Mouse (Mus musculus): Measurements from ENCODE around the gene Adtrp.

The Adtrp gene

GRCm38 (mm10) chr13:41828296-41828754, 19.2 kb downstream of the Adtrp start:
- DNase-seq: peak; percentile 73 to 89

DNA sequence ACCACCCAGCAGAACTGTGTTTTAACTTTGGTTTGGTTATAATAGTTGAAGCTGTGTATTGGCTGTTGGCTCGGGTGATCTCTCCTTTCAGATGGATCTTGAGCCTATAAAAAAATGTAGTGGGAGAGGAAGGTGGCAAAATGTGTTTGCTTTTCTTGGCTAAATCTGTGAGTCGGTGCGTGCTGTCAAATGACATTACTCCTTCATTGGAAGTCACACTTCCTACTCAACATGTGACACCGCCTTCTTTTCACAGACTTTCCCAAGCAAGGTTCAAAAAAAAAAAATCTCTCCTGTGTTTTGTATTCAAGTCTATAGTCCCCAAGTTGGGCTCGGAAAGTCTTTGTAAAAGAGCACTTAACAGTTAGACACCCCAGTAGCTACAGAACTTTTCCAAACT, 19.9 kb downstream of the Adtrp start:
- DNase-seq: peak; percentile 6 to 7

DNA sequence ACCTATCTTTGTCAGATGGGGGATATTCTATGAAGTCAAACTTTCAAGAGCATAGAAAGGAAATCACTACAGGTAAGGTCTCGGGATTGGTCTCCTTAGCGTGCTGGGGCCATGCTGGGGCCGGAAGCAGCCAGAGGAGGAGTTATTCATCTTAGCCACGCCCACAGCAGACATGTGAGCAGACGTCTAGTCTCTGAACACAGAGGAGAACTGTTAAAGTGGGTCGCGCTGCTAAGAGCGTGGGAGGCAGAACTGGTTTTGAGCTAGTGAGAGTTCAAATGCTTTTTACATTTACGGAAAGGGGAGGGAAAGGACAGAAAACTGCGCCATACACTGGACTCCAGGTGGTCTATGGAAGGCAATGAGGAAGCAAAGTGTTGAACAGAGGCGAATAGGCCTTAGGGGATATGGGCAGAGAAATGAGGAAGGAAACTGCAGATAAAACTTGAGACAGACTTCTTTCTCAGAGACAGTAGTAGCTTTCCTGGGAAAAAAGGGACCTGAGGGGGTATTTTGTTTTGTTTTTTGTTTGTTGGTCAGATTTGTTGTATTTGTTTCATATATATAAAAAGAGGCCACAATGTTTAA, 22.0 kb downstream of the Adtrp start:
- DNase-seq: peak in 1 of 2 experiments; percentile 13

- DNase-seq: no peak
Observed at GRCm38 (mm10) chr13:41823077-41823476, 24.4 kb downstream of the Adtrp start.

DNA sequence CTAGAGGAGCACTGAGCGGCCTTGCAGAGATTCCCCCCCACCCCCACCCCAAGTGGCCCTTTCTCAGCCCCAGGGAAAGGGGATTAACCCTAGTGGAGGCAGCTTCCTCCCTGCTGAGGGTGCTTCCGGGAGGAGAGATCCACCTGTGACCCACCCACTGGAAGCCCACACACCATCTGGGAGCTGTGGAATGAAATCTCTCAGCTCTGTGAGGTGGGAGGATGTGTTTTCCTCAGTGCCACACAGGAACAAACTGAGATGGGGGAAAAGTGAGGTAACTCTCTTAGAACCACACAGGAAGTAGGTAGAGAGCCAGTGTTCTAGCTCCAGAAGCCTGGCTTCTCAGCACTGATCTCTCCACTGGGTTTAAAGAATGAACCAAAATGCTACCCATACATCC, 24.9 kb downstream of the Adtrp start:
- no peak for DNase-seq

DNA sequence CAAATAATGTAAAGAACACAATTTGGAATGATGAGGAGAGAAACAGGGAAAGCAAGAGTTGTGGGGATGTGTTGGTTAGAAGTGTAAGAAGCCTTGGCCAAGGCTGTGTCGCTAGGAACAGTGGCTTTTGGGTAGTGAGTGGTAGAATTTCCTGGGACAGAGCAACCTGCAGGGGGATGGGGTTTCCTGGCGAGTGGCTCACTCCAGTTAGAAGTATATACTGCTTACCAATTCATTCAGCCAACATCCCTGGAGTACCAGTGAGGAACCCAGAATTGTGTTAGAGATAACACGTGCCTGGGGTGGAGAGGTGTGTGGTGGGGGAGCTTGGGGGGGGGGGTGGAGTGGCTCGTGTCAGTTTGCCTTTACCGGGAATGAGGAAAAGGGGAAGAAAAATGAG, 25.4 kb downstream of the Adtrp start:
- DNase-seq: no peak

DNA sequence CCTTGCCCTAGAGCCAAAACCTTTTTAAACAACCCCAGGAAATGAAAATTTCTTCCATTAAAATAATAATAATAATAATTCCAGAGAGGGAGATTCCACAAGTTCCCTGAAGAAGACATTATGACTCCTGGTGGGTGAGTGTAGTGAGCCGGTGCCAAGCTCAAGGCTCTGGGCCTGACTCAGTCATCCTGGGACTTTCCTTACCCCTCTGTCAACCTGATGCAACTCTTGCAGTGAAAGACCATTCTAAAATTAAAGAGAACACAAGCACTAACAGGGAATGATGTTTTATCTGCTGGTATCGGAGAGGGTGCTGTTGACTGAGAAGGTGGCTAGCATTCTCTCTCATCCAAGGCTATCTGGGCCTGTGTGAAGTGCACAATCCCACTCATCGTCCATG, 26.5 kb downstream of the Adtrp start:
- DNase-seq: no peak

DNA sequence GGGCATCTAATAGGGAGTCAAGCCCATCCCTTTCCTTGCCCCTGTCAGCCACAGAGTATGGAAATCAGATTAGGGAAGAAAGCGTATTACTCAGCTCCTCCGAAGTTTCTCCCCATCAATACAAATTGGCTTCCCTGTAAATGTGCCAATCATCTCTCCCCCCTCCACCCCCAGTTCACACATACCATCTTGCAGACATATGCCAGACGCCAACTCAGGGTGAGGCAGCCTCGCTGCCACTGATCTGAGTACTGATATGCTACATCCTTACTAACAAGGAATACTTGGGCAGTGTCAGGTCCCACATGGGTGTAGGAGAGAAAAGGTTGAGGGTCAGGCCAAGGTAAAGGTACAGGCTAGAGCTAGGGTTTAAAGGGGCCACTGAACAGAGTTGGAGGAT, 27.6 kb downstream of the Adtrp start:
- DNase-seq: no peak

DNA sequence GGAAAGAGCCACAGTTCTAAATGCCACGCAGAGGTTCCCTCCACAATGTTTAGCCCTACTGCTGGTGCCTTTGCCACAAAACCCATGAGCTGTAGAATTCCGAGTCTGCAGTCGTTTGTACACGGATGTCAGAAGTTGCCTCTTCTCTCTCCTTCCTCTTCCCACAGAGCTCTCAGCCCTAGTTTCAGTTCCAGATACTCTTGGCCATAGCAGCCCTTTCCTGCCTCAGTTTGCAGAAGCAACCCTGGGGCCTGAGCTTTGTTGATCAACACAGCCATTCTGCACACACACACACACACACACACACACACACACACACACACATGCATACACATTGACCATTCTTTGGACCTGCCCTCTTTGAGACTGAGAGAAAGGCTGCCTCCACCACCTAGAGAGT, 28.0 kb downstream of the Adtrp start:
- DNase-seq: peak in 1 of 2 experiments; percentile 10

GRCm38 (mm10) chr13:41817583-41817982, 29.9 kb downstream of the Adtrp start:
- DNase-seq: peak; percentile 65 to 77

DNA sequence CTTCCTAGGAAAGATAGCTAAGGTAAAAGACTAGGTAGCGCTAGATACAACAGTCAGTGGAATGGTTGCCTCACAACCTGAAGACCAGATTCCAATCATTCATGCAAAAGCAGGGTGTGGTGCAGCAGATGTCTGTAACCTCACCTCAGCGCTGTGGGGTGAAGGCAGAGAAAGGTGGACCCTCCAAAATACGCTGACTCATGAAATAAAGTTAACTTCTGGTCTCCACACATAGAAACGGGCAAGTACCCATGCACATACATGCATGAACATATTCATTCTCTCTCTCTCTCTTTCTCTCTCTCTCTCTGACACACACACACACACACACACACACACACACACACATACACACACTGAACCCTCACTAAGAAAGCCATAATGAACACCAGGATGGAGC, 30.8 kb downstream of the Adtrp start:
- no peak for DNase-seq

GRCm38 (mm10) chr13:41810776-41811175, 36.7 kb downstream of the Adtrp start:
- no peak for DNase-seq

GRCm38 (mm10) chr13:41807815-41808214, 39.7 kb downstream of the Adtrp start:
- no peak for DNase-seq

DNA sequence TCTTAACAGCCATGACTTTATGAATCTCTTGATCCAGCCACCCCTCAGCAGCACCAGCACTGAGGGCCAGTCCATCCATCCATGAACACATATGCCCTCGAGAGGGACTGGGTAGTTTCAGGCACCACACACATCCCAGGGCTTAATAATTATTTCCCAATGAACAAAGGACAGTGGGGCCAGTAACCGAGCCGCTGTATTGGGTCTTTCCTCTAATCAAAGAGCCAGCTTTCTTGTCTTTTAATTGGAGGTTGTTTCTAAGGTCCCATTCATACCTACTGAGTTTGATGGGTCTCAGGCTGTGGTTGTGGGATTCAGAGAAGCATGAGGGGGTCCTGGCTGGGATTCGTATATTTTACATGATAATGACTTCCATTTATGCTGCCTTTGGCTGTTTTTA, 40.2 kb downstream of the Adtrp start:
- no peak for DNase-seq

GRCm38 (mm10) chr13:41805138-41805820, 42.2 kb downstream of the Adtrp start:
- DNase-seq: no peak

DNA sequence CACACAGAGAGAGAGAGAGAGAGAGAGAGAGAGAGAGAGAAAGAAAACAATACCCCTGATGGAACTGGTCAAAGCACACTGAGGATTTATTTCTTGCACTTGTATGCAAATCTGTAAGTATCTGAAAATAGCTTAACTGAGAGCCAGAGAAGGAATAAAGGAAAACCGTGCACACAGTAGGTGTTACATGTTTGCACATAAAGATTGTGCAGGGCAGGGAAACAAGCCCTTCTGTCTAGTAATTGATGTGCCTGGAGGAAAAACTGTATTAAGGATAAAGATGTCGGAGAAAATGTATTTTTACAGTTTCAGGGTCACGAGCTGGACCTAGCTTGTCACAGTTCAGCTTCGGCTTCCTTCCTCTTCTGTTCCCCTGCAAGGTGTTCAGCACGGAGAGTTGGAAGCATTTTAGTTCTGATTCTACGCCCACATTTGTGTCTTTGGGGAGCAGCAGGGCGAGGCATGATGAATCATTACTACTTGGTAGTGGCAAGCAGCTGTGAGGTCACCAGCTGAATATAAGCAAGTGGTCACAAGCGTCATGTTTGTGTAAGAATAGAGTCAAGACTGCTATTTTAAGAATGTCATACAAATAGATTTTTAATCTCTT, 43.7 kb downstream of the Adtrp start:
- DNase-seq: no peak

- DNase-seq: no peak
Observed at GRCm38 (mm10) chr13:41801177-41801636, 46.3 kb downstream of the Adtrp start.

DNA sequence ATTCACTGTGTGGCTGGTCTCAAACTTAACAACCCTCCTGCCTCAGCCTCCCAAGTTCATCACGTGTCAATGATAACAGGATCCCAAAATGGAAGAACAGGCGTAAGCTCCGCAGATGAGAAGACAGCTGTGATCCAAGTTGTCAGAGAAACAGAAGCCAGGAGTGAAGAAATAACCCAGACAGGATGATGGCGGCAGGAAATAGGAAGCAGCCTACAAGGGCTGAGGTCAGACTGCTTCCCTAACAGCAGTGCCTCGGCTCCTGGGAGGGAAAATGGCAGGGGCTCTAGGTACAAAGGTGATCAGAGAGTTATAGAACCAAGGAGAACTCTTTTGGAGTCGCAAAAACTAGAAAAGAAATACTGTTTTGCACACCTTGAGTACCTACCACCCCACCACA, 54.6 kb downstream of the Adtrp start:
- DNase-seq: no peak

DNA sequence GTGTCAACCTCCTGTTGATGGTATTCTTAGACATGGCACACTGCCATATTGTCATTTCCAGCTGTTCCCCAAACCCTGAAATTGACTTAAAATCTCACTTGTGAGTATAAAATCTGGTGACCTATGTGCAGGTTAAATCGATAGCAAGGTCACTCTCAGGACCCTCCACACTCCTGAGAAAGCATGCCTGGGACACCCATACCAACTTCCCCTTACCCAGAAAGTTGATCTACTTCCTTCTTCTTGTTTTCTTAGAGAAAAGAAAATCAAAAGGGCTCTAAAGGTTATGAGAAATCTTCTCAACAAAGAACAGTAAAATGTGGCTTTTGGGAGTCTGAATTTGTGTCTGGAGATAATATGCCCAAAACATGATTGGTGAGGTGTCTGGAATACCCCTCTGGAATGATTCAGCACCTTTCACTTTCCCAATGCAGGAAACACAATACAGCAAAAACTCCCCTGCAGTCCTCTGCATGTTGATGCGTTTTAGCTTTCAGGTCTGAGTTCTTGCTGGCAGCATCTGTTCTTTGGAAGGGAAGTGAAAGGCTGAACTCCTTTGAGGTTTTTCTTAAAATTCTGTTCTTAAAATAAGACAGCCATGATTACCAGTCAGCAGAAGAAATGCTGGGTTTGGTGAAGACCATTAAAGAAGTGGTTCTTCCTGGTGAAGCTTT, 59.5 kb downstream of the Adtrp start:
- DNase-seq: no peak

DNA sequence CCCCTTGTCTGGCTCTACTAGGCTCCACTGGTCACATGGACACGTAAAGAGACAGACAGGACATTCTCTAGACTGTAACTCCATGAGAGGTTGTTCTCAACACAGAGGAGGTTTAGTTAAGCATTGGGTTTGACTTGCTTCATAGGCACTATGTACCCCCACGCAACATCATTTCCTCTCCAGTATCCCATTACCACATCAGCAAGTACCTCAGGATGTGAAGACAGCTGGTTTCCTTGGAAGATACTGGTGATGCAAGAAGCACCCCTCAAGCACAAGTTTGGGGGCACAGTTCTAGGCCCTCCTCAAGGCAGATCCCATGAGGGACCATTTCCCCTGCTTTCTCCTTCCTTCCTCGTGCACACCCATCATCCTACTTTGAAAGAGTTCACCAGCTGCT, 60.8 kb downstream of the Adtrp start:
- no peak for DNase-seq

GRCm38 (mm10) chr13:41784889-41785701, 62.4 kb downstream of the Adtrp start:
- no peak for DNase-seq

- no peak for DNase-seq
Observed at GRCm38 (mm10) chr13:41780296-41780695, 67.2 kb downstream of the Adtrp start.
